Mouse (Mus musculus) retina, postnatal 1 day (tissue): ENCODE measurements at regions not wholly inside any gene's neighbourhood (a gene's known extent, or its start where the extent isn't known, plus 50 kb on each side); places are given as distances from the start of the nearest gene placed in this dataset.

ENCODE experiments used
- DNase-seq: peaks from one replicate; pipeline ENCODE4 v3.0.0-alpha.2; 2012

- DNase-seq, result no peak
Measured at GRCm38 (mm10) chr15:70156443-70156842, 3655.7 kb upstream of the Lrrc6 start.

DNA sequence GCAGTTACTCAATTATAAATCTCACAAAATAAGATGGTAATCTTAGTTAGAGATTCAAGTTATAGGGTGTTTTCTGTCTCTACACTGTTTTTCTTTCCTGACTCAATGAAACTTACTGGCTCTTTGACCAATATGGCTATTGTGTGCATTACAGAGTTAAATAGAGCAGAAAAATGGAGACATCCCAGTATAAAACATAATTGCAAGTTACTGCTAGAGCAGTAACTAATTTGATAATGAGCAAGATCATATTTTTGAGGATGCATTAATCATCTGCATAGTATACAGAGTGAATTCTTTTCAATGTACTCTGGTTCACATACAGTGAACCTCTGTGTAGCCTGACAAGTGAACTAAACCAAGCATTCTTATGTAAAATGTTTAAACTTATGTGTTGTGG, 3631.0 kb upstream of the Gm6569 start:
- DNase-seq, result peak; percentile 64
